Mouse (Mus musculus): ENCODE measurements around the gene Mmrn2.
"Not testable (repeated sequence)": the region's sequence is repeated elsewhere in the genome, so short reads cannot be mapped to it uniquely, and the experiment has no call there.

Mmrn2 gene

DNA sequence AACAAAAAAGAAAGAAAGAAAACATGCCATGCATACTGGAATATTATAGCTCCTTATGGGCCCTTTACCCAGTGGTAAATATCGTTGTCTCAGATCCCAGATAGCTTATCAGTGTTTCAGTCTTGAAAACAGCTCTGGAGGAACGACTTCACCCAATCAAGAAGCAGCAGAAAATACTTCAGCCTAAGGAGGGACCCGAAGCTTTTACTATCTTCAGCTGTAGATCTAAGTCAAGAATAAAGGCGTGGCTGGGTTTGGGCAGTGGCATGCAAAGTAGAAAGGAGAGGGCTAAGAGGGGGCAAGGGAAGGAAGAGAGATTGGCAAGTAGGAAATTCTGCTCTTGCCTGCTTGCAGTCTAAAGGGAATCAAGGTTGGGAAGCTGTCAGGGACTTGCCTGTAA is 13.1 kb upstream of the Mmrn2 start:
- no peak for DNase-seq (ENCODE audit: inconsistent ontology term)

DNA sequence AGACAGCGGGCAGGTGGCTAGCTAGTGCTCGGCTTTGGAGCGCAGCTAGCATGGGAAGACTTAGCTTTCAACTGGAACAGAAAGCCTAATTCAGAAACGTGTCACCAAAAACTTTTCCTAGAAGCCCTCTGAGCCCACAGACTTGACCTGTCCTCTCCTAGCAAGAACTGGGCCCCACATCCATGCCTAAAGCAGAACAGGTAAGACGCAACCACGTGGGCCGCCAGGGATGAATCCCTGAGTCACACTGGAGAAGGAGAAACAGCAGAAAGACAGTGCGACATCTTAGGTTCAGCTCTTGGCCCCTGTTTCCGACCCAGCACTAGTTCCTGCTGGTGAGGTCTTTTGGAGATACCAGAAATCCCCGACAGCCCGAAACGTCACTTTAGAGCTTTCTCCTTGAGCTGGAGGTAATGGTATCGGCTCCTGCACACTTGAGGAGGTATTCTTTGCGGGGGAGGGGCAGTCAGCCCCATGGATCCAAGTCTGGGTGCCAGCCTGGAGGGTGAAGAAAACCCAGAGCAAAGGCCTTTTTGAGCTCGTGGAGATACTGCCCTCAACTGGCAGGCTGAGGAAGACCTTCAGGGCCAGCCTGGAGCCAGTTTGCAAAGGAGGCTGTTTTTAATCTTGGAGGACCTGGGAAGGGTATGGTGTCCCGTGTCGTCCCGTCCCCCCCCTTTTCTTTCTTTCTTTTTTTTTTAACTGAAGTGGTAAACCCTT is 12.4 kb upstream of the Mmrn2 start:
- DNase-seq (ENCODE audit: inconsistent ontology term), result peak; percentile 20

DNA sequence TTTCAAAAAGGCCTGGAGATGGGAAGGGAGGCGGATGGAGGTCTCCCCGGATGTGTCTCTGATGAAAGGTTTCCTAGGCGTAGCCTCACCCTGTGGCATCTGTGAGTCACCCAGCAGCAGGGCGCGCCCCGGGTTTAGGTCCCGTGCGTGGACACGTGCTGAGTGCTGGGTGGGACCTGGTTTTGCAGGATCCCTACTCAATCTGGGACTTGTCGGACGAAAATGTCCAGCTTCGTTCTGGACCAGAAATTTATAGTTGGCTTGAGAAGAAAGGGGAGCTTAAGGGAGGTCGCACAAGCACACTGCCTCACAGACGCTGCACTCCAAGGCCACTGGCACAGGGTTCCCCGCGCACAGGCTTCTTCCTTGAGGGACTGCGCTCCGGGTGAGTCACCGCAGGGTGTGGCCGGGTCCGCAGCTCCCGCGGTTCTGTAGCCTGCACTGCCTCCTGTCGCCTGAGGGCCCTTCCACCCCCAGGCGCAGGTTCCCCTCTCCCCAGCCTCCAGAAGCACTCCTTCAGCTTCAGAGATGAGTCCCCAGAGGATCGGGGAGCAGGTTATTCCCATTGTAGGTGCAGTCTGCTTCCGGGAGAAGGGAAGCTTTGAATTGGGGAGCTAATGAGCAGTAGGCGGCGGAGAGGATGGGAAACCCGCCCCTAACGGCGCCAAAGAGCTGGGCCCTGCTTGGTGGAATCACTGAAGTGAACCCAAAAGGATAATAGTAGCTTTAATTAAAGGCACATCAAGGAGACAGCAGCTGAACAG is 11.6 kb upstream of the Mmrn2 start:
- DNase-seq (ENCODE audit: inconsistent ontology term), result peak; percentile 94

DNA sequence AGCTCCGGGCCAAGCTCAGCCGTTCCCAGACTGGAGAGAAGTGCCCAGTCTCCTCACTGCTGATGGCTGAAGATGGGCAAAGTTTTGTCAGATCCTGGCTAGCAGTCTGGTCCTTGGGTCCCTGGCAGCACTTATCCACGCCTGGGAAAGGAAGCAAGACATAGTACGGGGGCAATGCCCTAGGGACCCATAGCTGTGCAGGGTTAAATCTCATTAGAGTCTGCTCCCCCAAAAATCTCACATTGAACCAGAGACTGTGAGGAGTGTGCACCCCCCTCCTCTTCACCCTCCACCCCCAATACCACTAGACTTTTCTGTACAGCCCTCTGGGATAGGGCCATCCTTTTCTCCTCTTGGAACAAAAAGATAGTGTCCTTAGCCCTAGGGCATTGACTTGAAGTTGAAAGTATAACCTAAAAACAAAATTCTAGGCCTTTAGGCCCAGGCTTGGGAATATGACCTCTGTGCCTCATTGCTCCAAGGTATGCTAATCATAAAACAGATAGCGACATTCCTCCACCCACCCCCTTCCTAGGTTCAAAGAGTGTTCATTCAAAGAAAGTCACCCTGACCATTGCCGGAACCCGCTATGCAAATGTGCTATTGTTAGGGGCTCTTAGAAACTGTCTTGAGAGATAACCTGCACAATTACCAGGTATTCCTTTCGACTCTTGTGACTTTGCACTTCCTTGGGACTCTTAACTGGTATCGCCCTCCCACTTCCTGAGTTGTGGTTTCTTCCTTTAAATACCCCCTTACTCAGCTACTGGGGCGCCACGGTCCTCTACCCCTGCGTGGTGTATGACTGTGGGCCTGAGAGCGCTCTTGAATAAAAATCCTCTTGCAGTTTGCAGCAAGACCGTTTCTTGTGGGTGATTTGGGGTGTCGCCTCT is 10.8 kb upstream of the Mmrn2 start:
- not testable (repeated sequence) for DNase-seq (ENCODE audit: inconsistent ontology term)

DNA sequence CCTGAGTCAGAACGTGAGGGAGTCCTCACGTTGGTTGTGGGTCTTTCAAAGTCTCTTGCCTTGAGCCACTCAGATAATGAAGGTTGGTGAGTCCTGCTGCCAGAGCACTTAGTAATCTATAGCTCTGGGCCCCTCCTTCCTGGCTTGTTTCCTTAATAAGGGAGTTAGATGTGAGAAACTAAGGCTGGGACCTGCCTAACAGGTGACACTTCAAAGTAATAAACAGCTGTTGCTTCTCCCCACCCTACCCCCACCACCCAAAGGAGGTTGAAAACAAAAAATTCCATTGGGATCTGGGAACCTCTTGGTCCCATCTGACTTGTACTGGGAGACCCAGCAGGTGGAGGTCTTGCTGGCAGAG is 10.1 kb upstream of the Mmrn2 start:
- DNase-seq (ENCODE audit: inconsistent ontology term), result no peak

DNA sequence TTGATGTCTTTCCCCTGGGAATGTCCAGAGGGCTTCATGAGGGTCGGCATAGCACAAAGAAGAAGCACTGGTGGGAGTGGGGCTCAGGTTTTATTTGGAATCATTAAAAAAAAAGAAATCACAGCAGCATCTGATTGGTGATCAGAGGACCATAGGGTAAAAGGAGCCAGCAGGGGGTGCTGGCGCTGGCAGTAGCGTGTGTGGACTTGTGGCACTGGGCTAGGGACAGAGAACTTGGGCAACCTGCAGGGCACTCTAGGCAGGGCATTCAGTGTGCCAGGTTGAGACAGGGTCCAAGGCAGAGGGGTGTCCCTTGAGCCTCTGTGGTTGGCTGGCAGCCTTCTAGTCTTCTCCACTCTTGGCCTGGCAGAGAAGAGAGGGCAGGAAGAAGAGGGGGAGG is 5.1 kb upstream of the Mmrn2 start:
- DNase-seq (ENCODE audit: inconsistent ontology term), result no peak

DNA sequence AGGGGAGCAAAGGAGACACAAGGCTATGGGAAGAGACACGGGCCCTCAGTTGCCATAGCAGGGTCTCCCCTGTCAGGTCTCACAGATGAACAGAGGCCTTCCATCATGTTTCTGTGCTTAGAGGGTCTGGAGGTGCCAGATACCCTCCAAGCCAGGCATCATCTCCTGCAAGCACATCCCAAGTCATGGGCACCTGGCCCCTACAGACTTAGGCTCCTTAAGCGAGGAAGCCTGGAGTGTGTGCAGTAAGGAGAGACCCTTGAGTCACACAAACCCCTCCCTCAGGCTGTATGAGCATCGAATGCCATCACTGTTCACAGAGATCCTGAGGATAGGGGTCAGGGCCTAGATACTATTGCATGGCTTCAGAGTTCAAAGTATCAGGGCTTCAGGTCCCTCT is 4.3 kb upstream of the Mmrn2 start:
- no peak for DNase-seq (ENCODE audit: inconsistent ontology term)

DNA sequence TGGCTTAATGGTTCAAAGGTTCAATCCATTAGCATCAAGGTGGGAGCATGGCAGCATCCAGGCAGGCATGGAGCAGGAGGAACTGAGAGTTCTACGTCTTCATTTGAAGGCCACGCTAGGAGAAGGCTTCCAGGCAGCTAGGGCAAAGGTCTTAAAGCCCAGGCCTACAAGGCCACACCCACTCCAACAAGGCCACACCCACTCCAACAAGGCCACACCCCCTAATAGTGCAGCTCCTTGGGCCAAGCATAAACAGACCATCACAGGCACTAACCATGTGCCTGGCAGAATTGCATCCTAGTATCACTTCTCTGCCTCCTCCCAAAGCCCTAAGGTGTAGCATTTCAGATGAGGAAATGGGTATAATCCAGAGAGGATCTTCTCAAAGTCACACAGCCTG is 3.5 kb upstream of the Mmrn2 start:
- DNase-seq (ENCODE audit: inconsistent ontology term), result no peak

DNA sequence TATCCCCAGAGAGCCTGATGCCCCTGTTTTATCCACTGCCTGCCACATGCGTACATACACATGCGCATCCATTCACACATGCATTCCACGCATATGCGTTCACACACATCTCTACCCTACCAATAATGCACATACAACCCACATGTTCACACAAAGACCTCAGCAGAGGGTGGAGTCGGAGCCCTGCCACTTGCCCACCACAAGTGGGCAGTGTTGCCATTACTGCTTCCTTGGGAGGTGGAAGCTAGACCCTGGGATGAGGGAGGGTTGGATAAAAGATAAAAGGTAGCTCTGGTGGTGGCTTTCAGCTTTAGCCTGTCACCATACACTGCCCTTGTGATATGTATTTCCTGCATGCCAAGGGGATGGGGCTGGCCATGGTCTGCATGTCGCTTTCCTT is 2.6 kb upstream of the Mmrn2 start:
- DNase-seq (ENCODE audit: inconsistent ontology term), result no peak

DNA sequence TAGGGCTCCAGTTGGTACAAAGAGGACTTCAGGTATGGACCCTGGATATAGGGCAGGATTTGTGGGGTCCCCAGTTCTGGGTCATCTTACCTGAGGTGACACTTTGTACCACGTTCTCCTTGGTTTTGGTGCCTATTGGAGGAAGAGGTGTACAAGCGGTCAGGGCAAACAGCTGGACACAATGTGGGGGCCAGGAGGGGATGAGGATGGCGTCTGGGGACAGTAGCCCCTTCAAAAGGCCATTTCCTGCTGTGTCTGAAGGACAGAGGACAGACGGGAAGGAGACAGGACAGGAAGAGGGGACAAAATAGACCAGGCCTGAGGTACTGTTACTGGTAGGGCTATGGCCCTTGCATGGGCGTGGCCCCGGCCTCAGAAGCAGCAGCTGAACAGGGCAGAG is 1.7 kb upstream of the Mmrn2 start:
- DNase-seq (ENCODE audit: inconsistent ontology term), result no peak

DNA sequence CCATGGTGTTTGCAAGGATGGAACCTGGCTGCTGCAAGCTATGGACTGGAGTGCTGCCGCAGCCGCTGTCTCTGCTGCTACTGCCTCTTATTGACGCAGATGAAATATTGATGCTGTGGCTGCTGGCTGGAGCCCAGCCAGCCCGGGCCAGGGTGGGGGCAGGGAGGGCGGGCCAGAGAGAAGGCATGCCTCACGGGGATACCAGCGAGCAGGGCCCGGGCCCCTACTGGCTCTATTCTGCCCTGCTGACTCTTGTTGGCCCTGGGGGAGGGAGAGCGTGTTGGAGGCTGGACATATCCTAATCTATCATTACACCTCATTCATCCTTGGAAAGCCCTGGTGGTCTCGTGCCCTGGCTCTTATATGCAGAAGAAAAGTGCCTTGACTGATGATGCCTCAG is 688 bp upstream of the Mmrn2 start, which contains the start of gene Sncg:
Sncg (minus strand) TSS at position 213 of the 400 bp plus-strand sequence.
- DNase-seq (ENCODE audit: inconsistent ontology term), result no peak

DNA sequence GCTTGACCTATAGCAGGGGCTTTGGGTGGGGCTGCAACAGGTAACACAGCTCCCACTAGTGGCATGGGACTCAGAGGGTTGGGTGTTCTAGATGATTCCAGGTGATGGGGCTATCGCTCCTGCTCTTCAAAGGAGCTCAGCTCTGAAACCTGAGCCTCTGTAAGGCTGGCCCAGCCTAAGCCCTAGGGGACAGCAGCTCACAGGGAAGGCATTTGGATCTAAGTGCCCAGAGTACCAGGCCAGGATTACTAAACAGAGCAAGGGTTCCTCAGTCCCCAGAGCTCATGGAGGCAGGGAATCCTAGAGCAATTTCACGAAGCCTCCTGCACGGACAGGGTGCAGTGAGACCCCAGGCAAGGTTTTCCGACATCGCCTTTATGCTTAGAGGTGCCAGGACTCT is 676 bp downstream of the Mmrn2 start:
- no peak for DNase-seq (ENCODE audit: inconsistent ontology term)

DNA sequence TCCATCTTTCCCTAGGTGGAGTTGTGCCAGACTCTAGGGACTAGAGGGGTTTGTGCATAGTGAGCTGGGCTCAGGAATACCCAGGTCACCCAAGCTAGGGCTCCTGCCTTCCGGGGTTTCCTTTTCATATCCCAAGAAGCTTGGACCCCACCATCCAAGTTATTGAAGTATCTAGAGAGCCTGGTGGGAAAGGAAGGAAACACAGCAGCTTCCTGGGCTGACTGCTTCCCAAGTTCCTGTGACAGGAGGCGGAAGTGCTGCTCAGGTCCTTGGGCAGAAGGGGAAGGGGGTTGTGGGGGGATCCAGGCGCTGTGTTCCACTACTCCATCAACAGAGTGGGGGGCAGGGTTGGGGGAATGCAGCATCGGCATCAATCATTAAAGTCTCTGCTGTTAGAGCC is 1.9 kb downstream of the Mmrn2 start:
- DNase-seq (ENCODE audit: inconsistent ontology term), result no peak

DNA sequence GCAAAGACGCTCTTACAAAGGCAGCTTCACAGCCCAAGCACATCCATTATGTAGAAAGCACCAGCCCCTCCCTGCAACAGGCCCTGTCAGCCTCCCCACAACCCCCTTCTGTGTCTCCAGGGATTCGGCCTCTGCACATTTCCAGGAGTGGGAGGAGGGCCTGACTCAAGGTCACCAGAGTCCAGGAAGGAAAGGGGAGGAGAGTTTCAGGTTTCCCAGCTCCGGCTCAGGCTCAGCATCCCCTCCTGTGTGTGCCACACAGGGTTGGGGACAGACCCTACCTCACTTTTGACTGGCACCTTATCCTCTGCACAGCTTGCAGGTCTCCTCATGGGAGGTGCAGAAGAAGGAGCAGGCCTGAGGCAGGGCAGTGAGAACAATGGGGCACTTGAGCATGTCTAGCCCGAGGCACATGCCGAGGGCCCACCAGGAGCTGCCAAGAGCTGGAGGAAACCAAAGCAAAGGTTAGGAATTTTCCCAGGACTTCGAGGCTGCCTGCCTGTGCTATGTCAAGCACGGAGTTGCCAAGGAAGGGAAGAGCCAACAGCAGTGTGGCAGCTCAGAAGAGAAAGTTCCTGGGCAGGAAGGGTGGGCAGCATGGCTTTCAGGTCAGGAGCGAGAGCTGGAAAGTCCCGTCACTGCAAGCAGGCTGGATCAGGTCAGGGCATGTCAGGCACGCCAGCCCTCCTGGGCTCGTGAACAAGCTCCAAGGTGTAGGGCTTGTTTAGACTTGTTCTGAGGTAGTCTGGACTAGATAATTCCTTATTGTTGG is 3.5 kb downstream of the Mmrn2 start:
- peak; percentile 83 for DNase-seq (ENCODE audit: inconsistent ontology term)

DNA sequence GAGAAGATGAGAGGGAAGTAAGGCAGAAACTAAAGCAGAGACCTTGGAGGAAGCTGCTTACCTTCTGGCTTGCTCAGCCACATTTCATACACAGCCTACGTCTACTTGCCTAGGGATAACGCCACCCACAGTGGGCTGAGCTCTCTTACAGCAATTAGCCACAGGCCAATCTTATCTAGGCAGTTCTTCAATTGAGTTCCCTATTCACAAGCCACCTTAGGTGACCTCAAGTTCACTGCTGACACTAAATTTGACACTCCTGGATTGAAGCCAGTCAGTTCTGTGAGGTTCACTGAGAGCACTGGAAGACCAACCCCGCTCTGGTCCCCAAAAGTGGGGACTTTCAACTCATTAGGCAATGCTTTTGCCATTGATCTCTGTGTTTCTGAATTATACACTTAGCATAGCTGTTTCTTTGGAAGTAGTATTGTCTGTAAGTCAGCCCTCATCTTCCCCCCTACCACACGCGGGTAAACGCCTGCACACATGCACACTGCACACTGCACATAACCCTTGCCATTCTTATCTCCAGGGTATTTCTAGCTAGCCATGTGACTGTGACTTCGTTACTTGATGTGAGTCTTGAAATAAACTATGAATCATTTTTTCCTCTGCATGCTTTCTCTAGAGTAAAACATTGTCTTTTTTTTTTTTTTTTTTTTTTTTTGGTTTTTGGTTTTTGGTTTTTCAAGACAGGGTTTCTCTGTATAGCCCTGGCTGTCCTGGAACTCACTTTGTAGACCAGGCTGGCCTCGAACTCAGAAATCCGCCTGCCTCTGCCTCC is 7.8 kb downstream of the Mmrn2 start:
- DNase-seq (ENCODE audit: inconsistent ontology term), result no peak

DNA sequence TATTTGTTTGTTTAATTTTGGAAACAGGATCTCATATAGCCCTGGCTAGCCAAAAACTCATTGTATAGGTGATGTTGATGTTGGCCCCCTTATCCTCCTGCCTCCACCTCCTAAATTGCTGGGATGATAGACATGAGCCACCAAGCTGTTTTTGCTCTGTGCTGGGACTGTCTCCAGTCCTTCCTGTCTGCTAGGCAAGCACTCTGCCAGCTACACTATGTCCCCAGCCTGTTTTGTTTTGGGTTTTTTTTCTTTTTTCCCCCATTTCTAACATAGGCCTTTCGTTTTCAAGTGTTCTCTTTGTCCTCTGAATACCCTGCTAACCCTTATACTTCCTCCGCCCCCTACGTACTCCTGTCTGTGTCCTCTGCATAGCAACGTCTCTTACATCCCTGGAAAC is 18.0 kb downstream of the Mmrn2 start:
- DNase-seq (ENCODE audit: inconsistent ontology term), result no peak

DNA sequence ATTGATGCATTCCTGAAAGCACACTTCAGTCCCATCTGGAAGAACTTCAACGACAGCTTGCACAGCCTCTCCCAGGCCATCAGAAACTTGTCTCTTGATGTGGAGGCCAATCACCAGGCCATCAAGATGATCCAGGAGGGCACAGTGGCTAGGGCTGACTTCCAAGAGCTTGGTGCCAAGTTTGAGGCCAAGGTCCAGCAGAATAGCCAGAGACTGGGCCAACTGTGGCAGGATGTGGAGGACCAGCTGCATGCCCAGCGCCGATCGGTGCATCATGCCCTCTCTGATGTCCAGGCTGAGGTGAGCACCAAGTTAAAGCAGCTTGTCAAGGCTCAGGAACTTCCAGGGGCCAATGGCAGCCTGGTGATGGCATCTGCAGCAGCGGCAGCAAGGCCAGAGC is 22.6 kb downstream of the Mmrn2 start:
- DNase-seq (ENCODE audit: inconsistent ontology term), result peak; percentile 36

DNA sequence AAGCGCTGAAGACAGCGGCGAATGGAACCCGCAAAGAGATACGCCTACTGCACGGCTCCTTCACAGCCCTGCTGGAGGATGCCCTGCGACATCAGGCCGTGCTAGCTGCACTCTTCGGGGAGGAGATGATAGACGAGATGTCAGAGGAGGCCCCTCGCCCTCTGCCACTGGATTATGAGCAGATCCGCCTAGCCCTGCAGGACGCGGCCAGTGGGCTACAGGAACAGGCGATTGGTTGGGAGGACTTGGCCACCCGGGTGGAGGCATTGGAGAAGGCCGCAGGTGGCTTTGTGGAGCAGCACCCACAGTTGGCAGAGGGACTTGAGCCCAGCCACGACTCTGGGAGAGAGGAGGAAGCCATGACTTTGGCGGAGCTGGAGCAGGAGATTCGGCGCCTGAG is 23.6 kb downstream of the Mmrn2 start:
- no peak for DNase-seq (ENCODE audit: inconsistent ontology term)

DNA sequence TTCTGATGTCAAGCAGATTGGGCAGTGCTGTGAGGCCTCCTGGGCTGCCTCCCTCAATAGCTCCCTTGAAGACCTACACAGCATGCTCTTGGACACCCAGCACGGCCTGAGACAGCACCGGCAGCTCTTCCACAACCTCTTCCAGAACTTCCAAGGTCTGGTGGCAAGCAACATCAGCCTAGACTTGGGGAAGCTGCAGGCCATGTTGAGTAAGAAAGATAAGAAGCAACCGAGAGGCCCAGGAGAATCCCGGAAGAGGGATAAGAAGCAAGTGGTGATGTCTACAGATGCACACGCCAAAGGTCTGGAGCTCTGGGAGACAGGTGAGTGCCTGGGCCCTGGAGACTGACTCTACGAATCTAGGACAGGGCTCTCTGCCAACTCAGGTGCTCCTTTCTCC is 24.0 kb downstream of the Mmrn2 start:
- no peak for DNase-seq (ENCODE audit: inconsistent ontology term)

DNA sequence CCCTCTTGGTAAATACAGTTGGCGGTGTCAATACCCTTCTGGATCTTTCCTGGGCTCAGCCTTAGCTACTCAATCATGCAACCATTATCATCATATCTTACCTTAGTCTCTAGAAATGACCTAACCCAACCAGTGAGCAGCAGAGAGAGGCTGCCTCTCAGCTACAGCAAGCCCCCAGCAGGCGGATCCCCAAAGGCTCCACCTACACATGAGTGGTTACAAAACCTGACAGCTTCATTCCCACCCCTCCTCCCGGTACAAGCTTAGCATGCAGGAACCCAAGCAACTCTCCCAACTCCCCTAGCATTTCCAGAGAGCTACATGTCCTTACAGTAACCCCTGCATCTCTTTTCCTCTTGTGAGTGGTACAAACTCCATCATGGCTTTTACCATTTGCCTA is 24.8 kb downstream of the Mmrn2 start:
- no peak for DNase-seq (ENCODE audit: inconsistent ontology term)

DNA sequence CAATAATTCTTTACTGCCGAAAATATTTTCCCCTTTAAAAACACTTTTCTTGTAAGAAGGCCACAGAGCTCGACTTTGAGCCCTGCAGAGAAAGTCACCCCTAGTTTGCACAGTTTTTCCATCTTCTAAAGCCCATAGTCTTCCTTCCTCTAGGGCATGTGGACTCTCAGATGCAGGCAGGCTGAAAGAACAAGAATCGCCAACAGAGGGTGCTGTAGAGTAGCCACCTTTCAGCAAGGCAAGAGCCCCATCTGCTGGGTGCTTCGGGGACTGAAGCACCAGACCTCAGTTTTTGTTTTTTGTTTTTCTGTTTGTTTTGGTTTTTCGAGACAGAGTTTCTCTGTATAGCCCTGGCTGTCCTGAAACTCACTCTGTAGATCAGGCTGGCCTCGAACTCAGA is 25.9 kb downstream of the Mmrn2 start:
- DNase-seq (ENCODE audit: inconsistent ontology term), result peak; percentile 57
